Mouse (Mus musculus): ENCODE results near the gene Trim10. TPM values are rescaled to one million over a fixed set of nuclear protein-coding genes. Genes with fewer than 3 reads are reported as not detected.

Gene Trim10
- polyA plus RNA-seq, 1 experiment from 2014 or later, result 8.4 TPM

Other genes with a start within 250 kb of the Trim10 start
- not detected in 2 replicates for gene H2-M9, start 226.9 kb upstream of the Trim10 start, polyA plus RNA-seq (2016; fragmentation: Nextera tagmentation; extraction: Ambion mirVana)
- gene H2-M1, start 197.4 kb upstream of the Trim10 start, polyA plus RNA-seq (2016; fragmentation: Nextera tagmentation; extraction: Ambion mirVana), result not detected in 2 replicates
- gene H2-M10.5, start 96.7 kb upstream of the Trim10 start, polyA plus RNA-seq (2016; fragmentation: Nextera tagmentation; extraction: Ambion mirVana), result not detected in 2 replicates
- not detected in 2 replicates for gene H2-M10.6, start 57.4 kb upstream of the Trim10 start, polyA plus RNA-seq (2016; fragmentation: Nextera tagmentation; extraction: Ambion mirVana)
- gene Trim26, start 32.4 kb upstream of the Trim10 start, polyA plus RNA-seq (2016; fragmentation: Nextera tagmentation; extraction: Ambion mirVana), result 49.8 and 56.4 TPM in 2 replicates
- gene Trim15, start 2.4 kb upstream of the Trim10 start, polyA plus RNA-seq (2016; fragmentation: Nextera tagmentation; extraction: Ambion mirVana), result 0.37 and 0.42 TPM in 2 replicates
- not detected in 2 replicates for gene Trim40, start 20.5 kb downstream of the Trim10 start, polyA plus RNA-seq (2016; fragmentation: Nextera tagmentation; extraction: Ambion mirVana)
- gene Trim31, start 28.5 kb downstream of the Trim10 start, polyA plus RNA-seq (2016; fragmentation: Nextera tagmentation; extraction: Ambion mirVana), result not detected in 2 replicates
- 1.4 and 1.5 TPM in 2 replicates for gene Rnf39, start 73.3 kb downstream of the Trim10 start, polyA plus RNA-seq (2016; fragmentation: Nextera tagmentation; extraction: Ambion mirVana)
- 131 and 137 TPM in 2 replicates for gene Ppp1r11, start 82.2 kb downstream of the Trim10 start, polyA plus RNA-seq (2016; fragmentation: Nextera tagmentation; extraction: Ambion mirVana)
- gene Znrd1, start 89.0 kb downstream of the Trim10 start, polyA plus RNA-seq (2016; fragmentation: Nextera tagmentation; extraction: Ambion mirVana), result 70.7 and 77.0 TPM in 2 replicates
- gene Znrd1as, start 89.0 kb downstream of the Trim10 start, polyA plus RNA-seq (2016; fragmentation: Nextera tagmentation; extraction: Ambion mirVana), result 5.0 and 6.6 TPM in 2 replicates
- gene 2410137M14Rik, start 111.7 kb downstream of the Trim10 start, polyA plus RNA-seq (2016; fragmentation: Nextera tagmentation; extraction: Ambion mirVana), result 0.50 TPM in 1 of 2 replicates, not detected in the other
- gene H2-M5, start 120.0 kb downstream of the Trim10 start, polyA plus RNA-seq (2016; fragmentation: Nextera tagmentation; extraction: Ambion mirVana), result 1.6 and 2.3 TPM in 2 replicates
- gene Zfp57, start 131.6 kb downstream of the Trim10 start, polyA plus RNA-seq (2016; fragmentation: Nextera tagmentation; extraction: Ambion mirVana), result 208 and 223 TPM in 2 replicates
- 0.85 and 1.3 TPM in 2 replicates for gene Mog, start 153.8 kb downstream of the Trim10 start, polyA plus RNA-seq (2016; fragmentation: Nextera tagmentation; extraction: Ambion mirVana)
- 41.8 and 42.1 TPM in 2 replicates for gene Gabbr1, start 176.4 kb downstream of the Trim10 start, polyA plus RNA-seq (2016; fragmentation: Nextera tagmentation; extraction: Ambion mirVana)
- 0.18 TPM in 1 of 2 replicates, not detected in the other for gene Olfr90, start 218.9 kb downstream of the Trim10 start, polyA plus RNA-seq (2016; fragmentation: Nextera tagmentation; extraction: Ambion mirVana)
- 0.05 TPM in 1 of 2 replicates, not detected in the other for gene Olfr91, start 228.7 kb downstream of the Trim10 start, polyA plus RNA-seq (2016; fragmentation: Nextera tagmentation; extraction: Ambion mirVana)

Data from hindbrain, embryonic 12.5 days (tissue).